Mouse (Mus musculus): Measurements from ENCODE around the gene Bmp2k. TPM values are rescaled to one million over a fixed set of nuclear protein-coding genes. Genes with fewer than 3 reads are reported as not detected.

Bmp2k gene
- polyA plus RNA-seq, 1 experiment from 2014 or later: 9.4 TPM

DNA sequence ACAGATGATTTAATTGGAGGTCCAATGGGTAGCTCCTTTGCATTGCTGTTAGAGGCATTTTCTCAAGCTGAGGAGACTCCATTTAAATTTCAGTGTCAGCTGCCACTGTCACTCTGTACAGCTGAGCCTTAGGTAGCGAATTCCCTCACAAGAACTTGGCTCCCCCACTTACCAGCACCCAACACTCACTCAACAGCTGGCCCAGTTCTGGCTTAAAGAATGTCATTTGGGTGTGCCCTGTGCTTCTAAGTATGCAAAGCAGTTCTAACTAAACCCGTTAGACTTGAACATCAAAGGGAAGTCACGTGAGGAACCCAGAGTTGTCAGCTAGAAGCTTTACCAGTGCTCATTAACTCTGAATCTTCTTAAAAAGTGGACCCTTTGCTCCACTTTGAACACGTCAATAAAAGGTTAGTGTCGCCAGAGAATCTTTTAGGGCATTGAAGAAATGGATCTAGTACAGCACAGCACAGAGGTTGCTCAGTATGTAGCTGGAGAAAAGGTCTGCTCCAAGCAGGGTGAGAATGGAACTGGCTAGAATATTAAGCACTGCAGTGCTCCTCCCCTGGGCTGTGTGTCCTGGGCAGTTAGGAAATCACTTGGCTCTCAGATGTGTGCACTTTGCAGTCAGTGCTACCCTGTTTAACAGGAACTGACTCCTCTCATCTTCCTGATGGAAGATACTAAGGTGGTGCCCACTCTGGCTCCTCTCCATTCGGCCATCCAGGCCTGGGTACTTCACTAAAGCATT, 92.7 kb downstream of the Bmp2k start:
- H3K4me3 ChIP-seq: no peak overlapping the region
- no peak overlapping the region for H3K4me2 ChIP-seq (replicated peaks)
- no peak overlapping the region for H3K27ac ChIP-seq (replicated peaks)
- WGBS: 70% methylated on average over 6 of the region's 6 CpGs
- peaks cover 19% of the 10 kb centered on the region for H3K36me3 ChIP-seq
- H3K9ac ChIP-seq (replicated peaks): no peak overlapping the region
- no peak for ATAC-seq (ENCODE audit: low FRiP score, low read depth)
- H3K27me3 ChIP-seq: no peaks in the 10 kb centered on the region
- H3K4me1 ChIP-seq: no peaks in the 10 kb centered on the region; the same call in 1 of the 2 replicates
- H3K9me3 ChIP-seq: no peaks in the 10 kb centered on the region

GRCm38 (mm10) chr5:97092970-97093369, 95.5 kb downstream of the Bmp2k start:
- Histone ChIP-seq H3K27me3 (no peaks in the 10 kb centered on the region), H3K4me1 (peaks cover 4% of the 10 kb centered on the region; the same call in 1 of the 2 replicates), H3K9ac (replicated peaks) (no peak overlapping the region), H3K36me3 (peaks cover 15% of the 10 kb centered on the region), H3K27ac (replicated peaks) (no peak overlapping the region), H3K4me3 (no peak overlapping the region), H3K4me2 (replicated peaks) (no peak overlapping the region), H3K9me3 (no peaks in the 10 kb centered on the region)
- 83% methylated on average over 8 of the region's 8 CpGs for WGBS
- no peak for ATAC-seq (ENCODE audit: low FRiP score, low read depth)

DNA sequence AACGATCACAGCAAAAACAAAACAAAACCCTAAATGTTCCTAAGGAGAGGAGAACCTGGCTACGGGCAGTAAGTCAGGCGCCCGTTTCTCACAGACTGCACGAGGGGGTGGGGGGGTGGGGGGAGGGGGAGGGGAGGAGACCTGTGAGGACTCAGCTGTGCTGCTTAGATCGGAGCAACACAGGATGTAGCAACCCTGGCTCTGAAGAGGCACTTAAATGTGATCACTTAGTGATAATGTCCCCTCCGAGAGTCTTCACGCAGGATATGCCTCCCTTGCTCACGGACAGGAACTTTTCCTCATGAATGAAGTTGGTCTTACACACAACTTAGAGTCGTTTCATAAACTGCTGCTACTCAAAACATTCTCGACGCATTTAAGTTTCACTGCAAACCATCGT, 97.8 kb downstream of the Bmp2k start:
- ATAC-seq (ENCODE audit: low FRiP score, low read depth): no peak
- Histone ChIP-seq H3K27me3 (no peaks in the 10 kb centered on the region), H3K9ac (replicated peaks) (no peak overlapping the region), H3K4me2 (replicated peaks) (no peak overlapping the region), H3K4me1 (peaks cover 4% of the 10 kb centered on the region; the same call in 1 of the 2 replicates), H3K27ac (replicated peaks) (no peak overlapping the region), H3K4me3 (no peak overlapping the region), H3K36me3 (peaks cover 26% of the 10 kb centered on the region), H3K9me3 (no peaks in the 10 kb centered on the region)
- 79% methylated on average over 12 of the region's 13 CpGs for WGBS

- WGBS: 67% methylated on average over 9 of the region's 9 CpGs
- ATAC-seq (ENCODE audit: low FRiP score, low read depth): no peak
- no peaks in the 10 kb centered on the region for H3K9me3 ChIP-seq
Observed at GRCm38 (mm10) chr5:97097631-97098041, 100.1 kb downstream of the Bmp2k start.

GRCm38 (mm10) chr5:97099954-97100353, 102.5 kb downstream of the Bmp2k start:
- H3K36me3 ChIP-seq: peaks cover 41% of the 10 kb centered on the region
- H3K4me1 ChIP-seq: peaks cover 4% of the 10 kb centered on the region; the same call in 1 of the 2 replicates
- 95% methylated on average over 8 of the region's 8 CpGs for WGBS
- H3K9ac ChIP-seq (replicated peaks): no peak overlapping the region
- no peak overlapping the region for H3K27ac ChIP-seq (replicated peaks)
- H3K27me3 ChIP-seq: no peaks in the 10 kb centered on the region
- H3K4me2 ChIP-seq (replicated peaks): no peak overlapping the region
- H3K9me3 ChIP-seq: no peaks in the 10 kb centered on the region
- H3K4me3 ChIP-seq: no peak overlapping the region
- no peak for ATAC-seq (ENCODE audit: low FRiP score, low read depth)

More at GRCm38 (mm10) chr5:97097631-97098041, 100.1 kb downstream of the Bmp2k start:
- Histone ChIP-seq H3K4me1 (peaks cover 4% of the 10 kb centered on the region; the same call in 1 of the 2 replicates), H3K9ac (replicated peaks) (no peak overlapping the region), H3K27me3 (no peaks in the 10 kb centered on the region), H3K27ac (replicated peaks) (no peak overlapping the region), H3K4me2 (replicated peaks) (no peak overlapping the region), H3K36me3 (peaks cover 44% of the 10 kb centered on the region), H3K4me3 (no peak overlapping the region)

- Histone ChIP-seq H3K27me3 (no peaks in the 10 kb centered on the region), H3K4me2 (replicated peaks) (no peak overlapping the region), H3K27ac (replicated peaks) (no peak overlapping the region), H3K36me3 (peaks cover 9% of the 10 kb centered on the region; the same call in 1 of the 2 replicates), H3K9ac (replicated peaks) (no peak overlapping the region), H3K4me1 (peaks cover 11% of the 10 kb centered on the region), H3K9me3 (no peaks in the 10 kb centered on the region), H3K4me3 (no peak overlapping the region)
- 93% methylated on average over 5 of the region's 5 CpGs for WGBS
- no peak for ATAC-seq (ENCODE audit: low FRiP score, low read depth)
Observed at GRCm38 (mm10) chr5:97108333-97108732, 110.8 kb downstream of the Bmp2k start.

- Histone ChIP-seq H3K4me1 (peaks cover 11% of the 10 kb centered on the region), H3K4me3 (peak overlapping the region; percentile 74), H3K27me3 (no peaks in the 10 kb centered on the region), H3K36me3 (peaks cover 9% of the 10 kb centered on the region; the same call in 1 of the 2 replicates), H3K4me2 (replicated peaks) (peak overlapping the region; percentile 62), H3K9me3 (no peaks in the 10 kb centered on the region), H3K9ac (replicated peaks) (0 out of 2 replicates have a peak overlapping the region, but pooled peaks have one; percentile 69), H3K27ac (replicated peaks) (no peak overlapping the region)
- 35% methylated on average over 2 of the region's 2 CpGs for WGBS
- ATAC-seq (ENCODE audit: low FRiP score, low read depth): no peak
Observed at GRCm38 (mm10) chr5:97110133-97110532, 112.6 kb downstream of the Bmp2k start.

GRCm38 (mm10) chr5:97110697-97111096, 113.2 kb downstream of the Bmp2k start:
- H3K27ac ChIP-seq (replicated peaks): no peak overlapping the region
- H3K27me3 ChIP-seq: no peaks in the 10 kb centered on the region
- peak overlapping the region; percentile 69 for H3K9ac ChIP-seq (replicated peaks)
- peak overlapping the region; percentile 62 for H3K4me2 ChIP-seq (replicated peaks)
- peak overlapping the region; percentile 74 for H3K4me3 ChIP-seq
- H3K4me1 ChIP-seq: peaks cover 11% of the 10 kb centered on the region
- peaks cover 9% of the 10 kb centered on the region; the same call in 1 of the 2 replicates for H3K36me3 ChIP-seq
- 15% methylated on average over 5 of the region's 5 CpGs for WGBS
- ATAC-seq (ENCODE audit: low FRiP score, low read depth): no peak
- no peaks in the 10 kb centered on the region for H3K9me3 ChIP-seq

DNA sequence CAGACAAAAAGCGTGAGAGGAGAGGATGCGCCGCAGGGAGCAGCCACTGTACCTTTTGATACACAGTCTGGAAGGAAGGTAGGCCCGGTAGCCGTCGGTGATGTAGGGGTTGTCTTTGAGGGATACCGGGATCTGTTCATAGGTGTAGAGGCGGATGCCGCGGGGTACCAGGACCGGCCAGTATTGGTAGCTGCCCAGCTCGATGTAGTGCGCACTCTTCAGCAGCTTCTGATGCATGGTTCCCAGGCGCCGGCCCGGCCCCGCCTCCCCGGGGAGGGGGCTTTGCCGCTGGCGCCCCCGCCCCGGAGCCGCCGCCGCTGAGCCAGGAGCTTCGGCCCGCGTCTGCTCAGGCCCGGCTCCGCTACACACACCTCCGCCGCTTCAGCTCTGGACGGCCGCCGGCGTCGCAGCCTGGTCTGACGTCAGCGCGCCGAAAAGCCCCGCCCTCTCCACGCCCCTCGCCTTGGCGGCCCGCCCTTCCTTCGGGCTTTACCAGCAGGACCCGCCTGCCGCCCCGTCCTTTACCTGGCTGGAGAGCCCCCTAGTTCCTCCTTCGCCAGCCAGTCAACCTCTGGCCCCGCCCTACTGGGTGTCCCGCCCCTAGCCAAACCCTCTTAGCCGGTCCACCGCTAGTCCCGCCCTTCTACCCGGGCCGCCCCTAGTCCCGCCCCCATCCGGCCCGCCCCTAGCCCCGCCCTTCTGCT, 113.9 kb downstream of the Bmp2k start, which contains the start of gene Paqr3:
Paqr3 (minus strand) TSS at position 390 of the 704 bp plus-strand sequence.
- Histone ChIP-seq H3K4me1 (peaks cover 11% of the 10 kb centered on the region), H3K4me2 (replicated peaks) (peak within 1 kb of the TSS; percentile 62), H3K9me3 (no peaks in the 10 kb centered on the region), H3K4me3 (peak within 1 kb of the TSS; percentile 74), H3K27me3 (no peaks in the 10 kb centered on the region), H3K36me3 (peaks cover 3% of the 10 kb centered on the region; the same call in 1 of the 2 replicates), H3K9ac (replicated peaks) (peak within 1 kb of the TSS; percentile 69), H3K27ac (replicated peaks) (peak within 1 kb of the TSS; percentile 69)
- ATAC-seq (ENCODE audit: low FRiP score, low read depth): peak; percentile 99
- under 1% methylated on average over 59 of the region's 62 CpGs for WGBS

DNA sequence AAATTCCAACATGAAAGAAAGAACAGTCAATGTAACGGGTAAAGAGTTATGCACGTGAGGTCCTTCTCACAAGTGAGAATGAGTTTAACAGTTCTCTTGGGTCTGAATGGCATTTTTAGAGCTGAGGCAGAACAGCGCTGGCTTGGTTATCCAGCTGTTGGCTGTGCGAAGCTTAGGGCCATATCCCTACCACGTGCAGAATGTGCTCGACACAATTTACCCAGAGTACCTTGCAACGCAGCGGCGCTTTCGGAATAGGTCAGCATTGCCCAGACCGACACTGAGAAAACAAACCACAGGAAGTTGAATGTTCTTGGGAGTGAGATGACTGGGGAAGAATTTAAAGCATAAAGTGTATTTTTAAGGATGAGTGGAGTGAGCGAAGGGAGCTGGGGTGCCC, 127.5 kb downstream of the Bmp2k start:
- Histone ChIP-seq H3K36me3 (no peaks in the 10 kb centered on the region), H3K4me3 (no peak overlapping the region), H3K4me2 (replicated peaks) (no peak overlapping the region), H3K9me3 (no peaks in the 10 kb centered on the region), H3K4me1 (no peaks in the 10 kb centered on the region), H3K9ac (replicated peaks) (no peak overlapping the region), H3K27me3 (peaks cover 12% of the 10 kb centered on the region; the same call in 1 of the 2 replicates), H3K27ac (replicated peaks) (no peak overlapping the region)
- ATAC-seq (ENCODE audit: low FRiP score, low read depth): no peak
- 86% methylated on average over 12 of the region's 12 CpGs for WGBS

GRCm38 (mm10) chr5:97125459-97125970, 128.0 kb downstream of the Bmp2k start:
- no peak overlapping the region for H3K4me3 ChIP-seq
- H3K36me3 ChIP-seq: no peaks in the 10 kb centered on the region
- no peak overlapping the region for H3K4me2 ChIP-seq (replicated peaks)
- no peak overlapping the region for H3K27ac ChIP-seq (replicated peaks)
- no peaks in the 10 kb centered on the region for H3K9me3 ChIP-seq
- 68% methylated on average over 10 of the region's 10 CpGs for WGBS
- no peak overlapping the region for H3K9ac ChIP-seq (replicated peaks)
- ATAC-seq (ENCODE audit: low FRiP score, low read depth): peak; percentile 41; the same call in 1 of the 2 replicates
- H3K4me1 ChIP-seq: no peaks in the 10 kb centered on the region
- peaks cover 12% of the 10 kb centered on the region; the same call in 1 of the 2 replicates for H3K27me3 ChIP-seq

- peak; percentile 76 for ATAC-seq (ENCODE audit: low FRiP score, low read depth)
- WGBS: 20% methylated on average over 4 of the region's 4 CpGs
Observed at GRCm38 (mm10) chr5:97126005-97126404, 128.5 kb downstream of the Bmp2k start.

More at GRCm38 (mm10) chr5:97126005-97126404, 128.5 kb downstream of the Bmp2k start:
- Histone ChIP-seq H3K9me3 (no peaks in the 10 kb centered on the region), H3K4me1 (no peaks in the 10 kb centered on the region), H3K9ac (replicated peaks) (no peak overlapping the region), H3K27ac (replicated peaks) (no peak overlapping the region), H3K4me2 (replicated peaks) (no peak overlapping the region), H3K36me3 (no peaks in the 10 kb centered on the region), H3K27me3 (peaks cover 12% of the 10 kb centered on the region; the same call in 1 of the 2 replicates), H3K4me3 (no peak overlapping the region)

Measured in midbrain, embryonic 12.5 days (tissue).